Mouse (Mus musculus) lung, postnatal 25 days (tissue): ENCODE measurements at regions not wholly inside any gene's neighbourhood (a gene's known extent, or its start where the extent isn't known, plus 50 kb on each side); places are given as distances from the start of the nearest gene placed in this dataset.
"Not testable (repeated sequence)": the region's sequence is repeated elsewhere in the genome, so short reads cannot be mapped to it uniquely, and the experiment has no call there.

Experiments used
- DNase-seq: peaks from one replicate; pipeline ENCODE4 v3.0.0; 2022; ENCODE audit warnings: low spot score

- no peak for DNase-seq
Measured at GRCm38 (mm10) chr8:83837637-83838378, 62.1 kb upstream of the Adgrl1 start.

GRCm38 (mm10) chr8:83829851-83830250, 70.1 kb upstream of the Adgrl1 start:
- DNase-seq: no peak

- DNase-seq: peak; percentile 63
Measured at GRCm38 (mm10) chr8:83824925-83825680, 74.8 kb upstream of the Adgrl1 start.

GRCm38 (mm10) chr8:83819086-83819485, 78.0 kb upstream of the Adgre5 start:
- DNase-seq: no peak

- DNase-seq: no peak
Measured at GRCm38 (mm10) chr8:83810651-83811050, 69.5 kb upstream of the Adgre5 start.

- DNase-seq: peak; percentile 75
Measured at GRCm38 (mm10) chr8:83805612-83806011, 64.5 kb upstream of the Adgre5 start.

GRCm38 (mm10) chr8:83803312-83803711, 62.2 kb upstream of the Adgre5 start:
- DNase-seq: not testable (repeated sequence)

GRCm38 (mm10) chr8:83802506-83802905, 61.4 kb upstream of the Adgre5 start:
- DNase-seq: no peak

GRCm38 (mm10) chr8:83799607-83799950, 58.5 kb upstream of the Adgre5 start:
- DNase-seq: peak; percentile 56

GRCm38 (mm10) chr8:83798881-83799606, 57.9 kb upstream of the Adgre5 start:
- DNase-seq: no peak

GRCm38 (mm10) chr8:83793491-83794238, 52.5 kb upstream of the Adgre5 start:
- no peak for DNase-seq
